Mouse (Mus musculus): Measurements from ENCODE around the gene Smg9. TPM values are rescaled to one million over a fixed set of nuclear protein-coding genes. Genes with fewer than 3 reads are reported as not detected.
"Not testable (repeated sequence)": the region's sequence is repeated elsewhere in the genome, so short reads cannot be mapped to it uniquely, and the experiment has no call there.

The Smg9 gene
- polyA plus RNA-seq, 1 experiment, result 81.7 TPM

- Histone ChIP-seq H3K4me1 (ENCODE audit: control insufficient read depth, insufficient read depth, low read length) (no peaks in the 10 kb centered on the region), H3K4me3 (ENCODE audit: insufficient read depth, low read length) (no peak overlapping the region), H3K27ac (ENCODE audit: insufficient read depth, low read length) (no peak overlapping the region)
- TF ChIP-seq CTCF (IDR thresholded peaks at IDR 0.05; ENCODE audit: extremely low read depth, insufficient read depth, low read length), result no peak
- TF ChIP-seq POLR2A (IDR thresholded peaks at IDR 0.05; ENCODE audit: extremely low read depth, insufficient read depth, low read length), result no peak
These were observed 12.3 kb upstream of the Smg9 start for GRCm38 (mm10) chr7:24387059-24387556.

DNA sequence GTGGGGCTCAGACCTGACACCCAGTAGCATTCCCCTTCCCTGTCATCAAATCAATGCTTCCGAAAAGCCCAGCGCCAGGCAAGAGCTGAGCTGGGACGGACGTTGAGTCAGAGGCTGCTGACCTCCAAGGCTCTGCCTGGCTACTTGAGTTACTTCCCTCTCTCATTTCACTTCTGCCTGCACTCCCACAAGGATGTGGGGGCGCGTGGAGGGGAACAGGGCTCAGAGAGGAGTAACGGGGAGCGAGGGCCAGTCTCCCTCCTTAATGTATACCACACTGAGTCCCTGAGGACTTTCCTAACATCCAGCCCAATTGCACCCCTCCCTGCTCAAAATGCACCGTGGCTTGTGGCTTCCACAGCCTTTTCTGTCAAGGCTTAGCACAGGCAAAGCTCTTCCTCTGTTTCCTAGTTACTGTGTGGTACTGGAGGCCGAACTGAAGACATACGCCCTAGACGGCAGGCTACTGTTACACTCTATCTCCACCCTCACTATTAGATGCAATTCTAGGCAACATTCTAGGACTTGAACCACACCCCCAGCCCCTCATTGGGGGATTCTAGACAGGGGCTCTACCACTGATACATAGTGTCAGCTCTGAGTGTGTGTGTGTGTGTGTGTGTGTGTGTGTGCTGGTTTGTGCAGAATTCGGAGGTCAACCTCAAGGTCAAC, 9.8 kb upstream of the Smg9 start:
- TF ChIP-seq POLR2A (IDR thresholded peaks at IDR 0.05; ENCODE audit: extremely low read depth, insufficient read depth, low read length) (no peak), CTCF (IDR thresholded peaks at IDR 0.05; ENCODE audit: extremely low read depth, insufficient read depth, low read length) (no peak)
- H3K4me3 ChIP-seq (ENCODE audit: insufficient read depth, low read length), result no peak overlapping the region
- no peaks in the 10 kb centered on the region for H3K4me1 ChIP-seq (ENCODE audit: control insufficient read depth, insufficient read depth, low read length)
- no peak overlapping the region for H3K27ac ChIP-seq (ENCODE audit: insufficient read depth, low read length)

GRCm38 (mm10) chr7:24390512-24390911, 8.9 kb upstream of the Smg9 start:
- Histone ChIP-seq H3K4me1 (ENCODE audit: control insufficient read depth, insufficient read depth, low read length) (no peaks in the 10 kb centered on the region), H3K27ac (ENCODE audit: insufficient read depth, low read length) (no peak overlapping the region), H3K4me3 (ENCODE audit: insufficient read depth, low read length) (no peak overlapping the region)
- TF ChIP-seq POLR2A (IDR thresholded peaks at IDR 0.05; ENCODE audit: extremely low read depth, insufficient read depth, low read length) (no peak), CTCF (IDR thresholded peaks at IDR 0.05; ENCODE audit: extremely low read depth, insufficient read depth, low read length) (no peak)

DNA sequence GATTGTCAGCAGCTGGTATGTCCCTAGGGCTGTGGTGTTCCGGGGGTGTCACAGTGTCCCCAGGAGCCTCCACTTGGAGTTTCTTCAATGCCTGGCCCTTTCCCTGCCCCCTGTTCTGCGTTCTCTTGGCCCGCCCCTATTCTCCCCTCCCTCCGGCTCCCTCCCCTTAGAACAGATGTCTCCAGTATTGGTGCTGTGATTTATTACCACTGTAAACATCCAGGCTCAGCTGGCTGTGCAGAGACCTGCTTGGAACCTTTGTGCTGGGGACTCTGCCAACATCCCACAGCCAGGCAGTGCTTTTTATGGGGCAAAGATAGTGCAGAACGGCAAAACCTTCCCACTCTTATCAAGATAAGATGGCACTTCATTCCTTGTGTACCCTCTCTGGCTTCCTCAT, 8.3 kb upstream of the Smg9 start:
- no peaks in the 10 kb centered on the region for H3K4me1 ChIP-seq (ENCODE audit: control insufficient read depth, insufficient read depth, low read length)
- no peak for TF ChIP-seq CTCF (IDR thresholded peaks at IDR 0.05; ENCODE audit: extremely low read depth, insufficient read depth, low read length)
- no peak overlapping the region for H3K4me3 ChIP-seq (ENCODE audit: insufficient read depth, low read length)
- H3K27ac ChIP-seq (ENCODE audit: insufficient read depth, low read length), result no peak overlapping the region

DNA sequence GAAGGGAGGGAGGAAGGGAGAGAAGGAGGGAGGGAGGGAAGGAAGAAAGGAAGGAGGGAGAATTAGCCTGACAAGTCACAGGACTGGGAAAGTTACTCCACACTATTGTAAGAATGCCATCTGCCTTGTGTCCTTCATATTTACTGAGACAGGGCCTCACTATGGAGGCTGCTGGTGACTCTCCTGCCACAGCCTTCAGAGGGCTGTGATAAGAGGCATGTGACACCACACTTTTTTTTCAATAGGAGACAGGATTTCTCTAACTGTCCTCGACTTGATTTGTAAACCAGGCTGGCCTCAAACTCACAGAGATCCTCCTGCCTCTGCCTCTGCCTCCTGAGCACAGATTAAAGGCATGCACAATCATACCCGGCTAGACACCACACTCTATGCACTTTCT, 7.7 kb upstream of the Smg9 start:
- TF ChIP-seq POLR2A (IDR thresholded peaks at IDR 0.05; ENCODE audit: extremely low read depth, insufficient read depth, low read length) (no peak), CTCF (IDR thresholded peaks at IDR 0.05; ENCODE audit: extremely low read depth, insufficient read depth, low read length) (no peak)
- H3K4me3 ChIP-seq (ENCODE audit: insufficient read depth, low read length), result no peak overlapping the region
- H3K4me1 ChIP-seq (ENCODE audit: control insufficient read depth, insufficient read depth, low read length), result no peaks in the 10 kb centered on the region
- H3K27ac ChIP-seq (ENCODE audit: insufficient read depth, low read length), result no peak overlapping the region

DNA sequence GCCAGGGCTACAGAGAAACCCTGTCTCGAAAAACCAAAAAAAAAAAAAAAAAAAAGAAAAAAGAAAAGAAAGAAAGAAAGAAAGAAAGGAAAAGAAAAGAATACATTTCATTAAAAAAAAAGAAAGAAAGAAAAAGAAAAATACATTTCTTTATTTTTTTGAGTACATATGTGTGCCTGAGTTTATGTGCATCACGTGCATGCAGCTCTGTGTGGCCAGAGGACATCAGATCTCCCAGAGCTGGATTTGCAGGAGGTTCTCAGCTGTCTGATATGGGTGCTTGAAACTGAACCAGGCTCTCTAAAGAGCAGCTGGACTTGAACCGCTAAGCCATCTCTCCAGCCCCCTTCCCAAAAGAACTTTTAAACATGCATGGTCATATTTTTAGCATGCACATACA, 5.4 kb upstream of the Smg9 start:
- no peaks in the 10 kb centered on the region for H3K4me1 ChIP-seq (ENCODE audit: control insufficient read depth, insufficient read depth, low read length)
- TF ChIP-seq POLR2A (IDR thresholded peaks at IDR 0.05; ENCODE audit: extremely low read depth, insufficient read depth, low read length) (no peak), CTCF (IDR thresholded peaks at IDR 0.05; ENCODE audit: extremely low read depth, insufficient read depth, low read length) (no peak)
- H3K4me3 ChIP-seq (ENCODE audit: insufficient read depth, low read length), result no peak overlapping the region
- H3K27ac ChIP-seq (ENCODE audit: insufficient read depth, low read length), result no peak overlapping the region

- Histone ChIP-seq H3K4me1 (ENCODE audit: control insufficient read depth, insufficient read depth, low read length) (no peaks in the 10 kb centered on the region), H3K4me3 (ENCODE audit: insufficient read depth, low read length) (no peak overlapping the region), H3K27ac (ENCODE audit: insufficient read depth, low read length) (no peak overlapping the region)
- TF ChIP-seq POLR2A (IDR thresholded peaks at IDR 0.05; ENCODE audit: extremely low read depth, insufficient read depth, low read length) (no peak), CTCF (IDR thresholded peaks at IDR 0.05; ENCODE audit: extremely low read depth, insufficient read depth, low read length) (no peak)
These were observed 4.8 kb upstream of the Smg9 start for GRCm38 (mm10) chr7:24394475-24395161.

DNA sequence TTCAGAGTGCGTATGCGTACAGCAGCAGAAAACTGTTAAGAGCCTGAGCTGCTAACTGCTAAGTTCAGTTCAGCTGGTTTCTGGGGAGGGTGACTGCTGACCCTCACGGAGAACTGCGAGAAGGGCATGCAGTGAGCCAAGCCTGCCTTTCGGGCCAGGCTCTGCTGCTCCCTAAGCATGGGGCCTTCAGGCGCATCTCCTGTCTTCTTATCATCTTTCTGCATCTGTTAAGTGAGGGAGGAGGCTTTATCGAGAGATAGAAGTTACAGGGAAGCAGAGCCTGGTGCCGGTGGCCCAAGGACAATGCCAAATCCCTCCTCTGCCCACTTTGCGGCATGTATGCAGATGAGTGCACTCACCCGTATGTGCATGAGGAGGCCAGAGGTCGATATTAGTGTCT, 2.6 kb upstream of the Smg9 start:
- no peaks in the 10 kb centered on the region for H3K4me1 ChIP-seq (ENCODE audit: control insufficient read depth, insufficient read depth, low read length)
- no peak overlapping the region for H3K27ac ChIP-seq (ENCODE audit: insufficient read depth, low read length)
- H3K4me3 ChIP-seq (ENCODE audit: insufficient read depth, low read length), result no peak overlapping the region
- no peak for TF ChIP-seq POLR2A (IDR thresholded peaks at IDR 0.05; ENCODE audit: extremely low read depth, insufficient read depth, low read length)
- TF ChIP-seq CTCF (IDR thresholded peaks at IDR 0.05; ENCODE audit: extremely low read depth, insufficient read depth, low read length), result no peak

- Histone ChIP-seq H3K27ac (ENCODE audit: insufficient read depth, low read length) (no peak overlapping the region), H3K4me3 (ENCODE audit: insufficient read depth, low read length) (no peak overlapping the region), H3K4me1 (ENCODE audit: control insufficient read depth, insufficient read depth, low read length) (no peaks in the 10 kb centered on the region)
- TF ChIP-seq POLR2A (IDR thresholded peaks at IDR 0.05; ENCODE audit: extremely low read depth, insufficient read depth, low read length) (no peak), CTCF (IDR thresholded peaks at IDR 0.05; ENCODE audit: extremely low read depth, insufficient read depth, low read length) (no peak)
These were observed 980 bp upstream of the Smg9 start for GRCm38 (mm10) chr7:24398364-24398913.

- TF ChIP-seq CTCF (IDR thresholded peaks at IDR 0.05; ENCODE audit: extremely low read depth, insufficient read depth, low read length), result no peak
- no peak for TF ChIP-seq POLR2A (IDR thresholded peaks at IDR 0.05; ENCODE audit: extremely low read depth, insufficient read depth, low read length)
- H3K4me3 ChIP-seq (ENCODE audit: insufficient read depth, low read length), result peak overlapping the region; percentile 58
- H3K27ac ChIP-seq (ENCODE audit: insufficient read depth, low read length), result no peak overlapping the region
- no peaks in the 10 kb centered on the region for H3K4me1 ChIP-seq (ENCODE audit: control insufficient read depth, insufficient read depth, low read length)
These were observed 648 bp downstream of the Smg9 start for GRCm38 (mm10) chr7:24400082-24400452.

DNA sequence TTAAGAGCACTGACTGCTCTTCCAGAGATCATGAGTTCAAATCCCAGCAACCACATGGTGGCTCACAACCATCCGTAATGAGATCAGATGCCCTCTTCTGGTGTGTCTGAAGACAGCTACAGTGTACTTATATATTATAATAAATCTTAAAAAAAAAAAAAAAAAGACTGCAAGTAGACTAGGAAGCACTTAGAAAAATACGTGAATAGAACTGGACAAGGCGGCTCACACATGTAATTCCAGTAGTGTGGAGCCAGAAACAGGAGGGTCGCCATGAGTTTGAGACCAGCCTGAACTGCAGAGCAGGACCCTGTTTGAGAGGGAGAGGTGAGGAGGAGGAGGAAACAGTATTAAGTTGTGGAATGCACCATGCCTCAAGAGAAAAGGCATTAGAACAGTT, 1.1 kb downstream of the Smg9 start:
- not testable (repeated sequence) for H3K4me1 ChIP-seq (ENCODE audit: control insufficient read depth, insufficient read depth, low read length); H3K4me3 ChIP-seq (ENCODE audit: insufficient read depth, low read length); H3K27ac ChIP-seq (ENCODE audit: insufficient read depth, low read length)

All from cortical plate, adult 2 months (tissue).